Mouse (Mus musculus) T-helper 17 cell (primary cell): ENCODE measurements at regions not wholly inside any gene's neighbourhood (a gene's known extent, or its start where the extent isn't known, plus 50 kb on each side); places are given as distances from the start of the nearest gene placed in this dataset.
"Not testable (repeated sequence)": the region's sequence is repeated elsewhere in the genome, so short reads cannot be mapped to it uniquely, and the experiment has no call there.

Source experiments
- in situ Hi-C, 2 experiments: fragments of 300-600 bp; cut with MboI, MseI; formaldehyde crosslinking; loops; 1 replicate in 1 of 2; 2 replicates in 1 of 2; pipeline ENCODE4 v1.15.1; 2025; ENCODE audit warnings: high pct_unique_total_duplicates in 2 of 2

DNA sequence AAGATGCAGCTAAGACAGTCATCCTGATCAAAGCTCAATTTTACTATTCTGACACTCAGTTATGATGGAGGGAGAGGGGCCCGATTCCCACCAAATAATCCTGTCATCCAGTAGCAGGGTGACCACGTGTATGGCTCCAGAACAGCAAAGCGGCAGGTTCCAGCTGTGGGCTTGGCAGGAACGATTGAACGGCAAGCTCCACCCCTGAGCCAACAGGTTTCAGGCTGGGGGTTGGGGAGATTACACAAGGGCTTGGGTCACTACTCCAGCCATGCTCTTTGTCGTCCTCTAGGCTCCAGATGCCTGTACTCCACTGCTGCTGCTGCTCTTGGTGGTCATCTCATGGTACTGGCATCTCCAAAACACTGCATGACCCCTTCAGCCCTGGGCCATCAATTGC lies 119.3 kb upstream of the Tbl1xr1 start:
- in situ Hi-C loops: not testable (repeated sequence)

DNA sequence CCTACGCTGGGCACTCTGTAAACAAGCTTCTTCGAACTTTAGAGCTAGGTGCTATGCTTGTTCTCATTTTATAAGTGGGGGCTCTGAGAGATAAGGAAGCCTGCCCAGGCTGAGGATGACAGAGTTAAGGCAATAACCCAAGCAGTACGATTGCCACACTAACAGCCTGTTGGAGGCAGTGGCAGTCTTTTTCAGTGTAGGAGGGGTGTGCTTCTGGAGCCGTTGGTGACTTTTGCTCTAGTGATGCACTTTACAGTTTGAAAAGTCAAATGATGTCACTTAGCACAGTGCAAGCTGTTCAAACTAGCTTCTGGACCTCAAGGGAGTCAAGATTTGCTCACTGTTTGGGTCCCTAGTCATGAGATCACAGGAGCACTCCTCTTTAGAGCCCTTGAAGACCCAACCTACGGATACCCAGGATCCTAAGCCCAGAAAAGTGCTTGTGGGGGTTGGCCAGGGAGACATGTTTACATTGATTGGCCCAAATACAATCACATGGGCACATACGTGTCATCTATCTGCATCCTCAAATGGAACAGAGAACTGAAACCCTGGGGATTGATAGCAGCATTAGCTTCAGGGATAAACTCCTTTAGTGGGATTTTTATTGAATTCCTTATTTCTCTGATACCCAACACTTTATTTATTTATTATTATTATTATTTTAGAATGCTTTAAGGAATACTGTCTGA lies 117.7 kb upstream of the Tbl1xr1 start:
- in situ Hi-C loops: no loop called here

DNA sequence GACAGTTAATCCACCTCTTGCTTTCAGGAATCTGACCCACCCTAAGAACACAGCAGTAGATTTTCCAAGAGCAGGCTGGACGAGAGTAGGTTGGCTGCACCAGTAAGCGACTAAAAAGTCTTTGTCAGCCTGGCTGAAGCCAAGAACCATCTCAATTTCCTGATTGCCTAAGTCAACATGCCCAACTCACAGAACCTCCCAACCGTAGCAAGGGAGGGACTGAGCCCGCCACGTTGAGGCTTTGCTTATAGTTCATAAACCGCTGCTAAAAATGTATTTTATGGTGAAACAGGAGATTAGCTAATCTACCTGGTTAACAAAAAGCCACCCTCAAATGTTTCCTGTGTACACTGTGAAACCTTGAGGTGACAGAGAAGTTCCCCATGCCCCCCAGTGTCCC lies 115.4 kb upstream of the Tbl1xr1 start:
- in situ Hi-C loops: loop anchor here in 1 of 2 experiments (5.0 kb wide), 1 partner anchor 1924 kb away; the partner anchor contains the start of gene Hps3

DNA sequence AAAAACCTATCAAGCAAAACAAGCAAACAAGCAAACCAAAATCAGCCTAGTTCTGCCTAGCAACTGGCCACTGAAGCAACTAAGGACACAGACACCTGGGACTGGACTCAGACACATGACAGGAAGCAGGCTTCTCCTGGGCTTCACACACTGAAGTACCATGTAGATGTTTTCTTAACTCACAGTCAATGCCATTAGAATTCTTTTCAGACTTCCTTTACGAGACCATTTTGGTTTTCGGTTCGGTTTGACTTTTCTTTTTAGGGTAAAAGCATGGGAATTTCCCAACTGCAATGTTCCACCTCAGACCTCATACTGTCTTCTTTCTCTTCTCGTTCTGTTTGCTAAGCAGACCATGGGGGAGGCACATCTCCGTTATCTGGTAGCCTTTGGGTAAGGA lies 114.7 kb upstream of the Tbl1xr1 start:
- in situ Hi-C loops: loop anchor here in 1 of 2 experiments (5.0 kb wide), 1 partner anchor 1924 kb away; the partner anchor contains the start of gene Hps3

DNA sequence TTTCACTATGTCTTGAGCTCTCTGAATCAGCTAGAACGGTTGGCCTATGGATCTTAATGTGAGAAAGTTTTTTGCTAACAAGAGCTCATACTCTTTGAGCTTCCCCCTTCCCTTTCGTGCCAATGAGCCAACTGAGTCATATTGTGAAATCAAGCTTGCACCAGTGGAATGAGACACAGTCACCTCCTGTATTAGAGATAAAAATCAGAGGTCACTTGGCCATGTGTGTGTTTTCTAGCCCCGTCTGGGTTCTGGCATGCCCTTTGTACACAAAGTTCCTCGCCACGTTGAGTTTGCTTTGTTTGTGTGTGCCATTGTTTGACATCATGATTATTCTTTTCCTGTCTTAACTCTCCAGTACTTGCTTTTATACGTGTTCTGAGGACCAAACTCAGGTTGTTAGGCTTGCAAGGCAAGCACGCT lies 114.1 kb upstream of the Tbl1xr1 start:
- in situ Hi-C loops: loop anchor here in 1 of 2 experiments (5.0 kb wide), 1 partner anchor 1925 kb away; the partner anchor contains the start of gene Hps3

DNA sequence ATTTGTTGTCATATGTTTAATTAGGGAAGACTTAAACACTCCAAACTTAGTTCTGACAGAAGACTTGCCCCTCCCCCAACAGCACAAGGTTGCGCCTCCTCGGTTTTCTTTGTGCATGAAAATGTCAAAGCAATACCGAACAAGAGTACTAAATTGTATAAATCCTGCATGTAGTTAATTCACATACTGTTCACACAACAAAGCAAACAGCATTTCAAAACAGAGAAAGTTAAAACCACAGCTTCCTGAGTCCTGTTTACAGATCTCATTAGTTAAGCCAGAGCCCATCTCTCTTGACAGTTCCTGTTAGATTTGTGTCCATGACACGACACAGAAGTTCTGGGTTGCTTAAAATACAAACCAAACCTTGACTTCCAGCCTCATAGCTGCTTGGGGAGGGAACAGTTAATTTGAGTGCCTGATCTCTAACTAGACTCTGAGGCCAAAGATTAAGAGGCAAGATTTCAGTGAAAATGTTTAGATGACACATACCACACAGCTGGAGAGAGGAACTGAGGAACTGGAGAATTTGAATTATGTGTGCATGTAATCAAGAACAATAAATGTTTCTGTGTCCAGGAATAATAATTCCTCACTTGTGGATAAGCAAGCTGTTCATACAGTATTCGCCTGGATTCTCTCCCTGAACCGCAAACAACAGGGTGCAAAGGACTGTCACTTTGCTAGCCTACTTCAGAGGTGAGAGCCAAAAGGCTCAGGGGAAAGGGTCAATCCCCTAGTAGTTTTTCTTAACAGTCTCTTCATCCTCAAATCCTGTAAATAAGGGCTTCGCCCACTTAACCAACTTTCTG lies 113.3 kb upstream of the Tbl1xr1 start:
- in situ Hi-C loops: loop anchor here in 1 of 2 experiments (5.0 kb wide), 1 partner anchor 1926 kb away; the partner anchor contains the start of gene Hps3

DNA sequence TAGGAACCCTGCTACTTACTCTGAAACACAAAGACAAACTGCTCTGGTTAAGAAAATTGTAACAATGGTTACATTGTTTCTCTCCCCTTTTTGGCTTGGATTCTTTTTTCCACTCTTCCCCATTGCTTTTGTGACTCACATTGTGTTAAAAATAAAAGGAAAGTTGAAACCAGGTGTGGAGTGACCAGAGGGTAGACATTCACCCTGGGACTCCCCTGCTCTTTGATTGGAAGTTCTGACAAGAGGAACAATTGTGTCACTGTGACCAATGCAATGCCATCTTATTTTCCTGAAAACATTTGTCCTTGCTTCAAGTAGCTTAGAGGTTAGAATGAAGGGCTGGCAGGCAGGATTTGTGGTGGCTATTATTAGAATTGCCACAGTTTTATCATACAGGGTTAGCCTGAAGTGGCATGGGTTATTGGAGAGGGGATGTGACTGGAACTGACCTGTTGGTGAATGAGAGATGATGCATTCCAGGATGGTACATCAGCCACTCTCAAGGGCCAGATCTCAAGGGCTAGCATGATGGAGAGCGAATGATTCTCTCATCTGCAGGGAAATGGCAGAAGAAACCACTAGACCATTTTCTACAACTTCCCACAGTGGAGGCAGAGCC lies 112.6 kb upstream of the Tbl1xr1 start:
- in situ Hi-C loops: loop anchor here in 1 of 2 experiments (5.0 kb wide), 1 partner anchor 1927 kb away; the partner anchor contains the start of gene Hps3

DNA sequence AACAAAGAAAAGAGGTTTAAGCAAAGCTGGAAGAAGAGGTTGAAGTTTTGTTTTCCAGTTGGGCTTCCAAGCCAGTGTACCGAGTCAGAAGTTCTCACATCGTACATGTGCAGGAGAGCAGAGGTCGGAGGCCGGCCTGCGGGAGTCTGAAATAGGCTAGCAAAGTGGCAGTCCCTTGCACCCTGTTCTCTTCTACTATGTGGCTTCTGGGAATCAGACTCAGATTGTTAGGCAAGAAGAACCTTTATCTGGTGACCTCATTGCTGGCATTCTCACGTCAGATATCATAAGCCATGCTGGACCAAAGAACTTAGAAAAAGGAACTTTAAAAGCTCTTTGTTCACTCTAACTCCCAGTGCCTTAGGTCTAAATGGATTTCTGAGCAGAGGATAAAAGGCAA lies 112.0 kb upstream of the Tbl1xr1 start:
- in situ Hi-C loops: loop anchor here in 1 of 2 experiments (5.0 kb wide), 1 partner anchor 1927 kb away; the partner anchor contains the start of gene Hps3

DNA sequence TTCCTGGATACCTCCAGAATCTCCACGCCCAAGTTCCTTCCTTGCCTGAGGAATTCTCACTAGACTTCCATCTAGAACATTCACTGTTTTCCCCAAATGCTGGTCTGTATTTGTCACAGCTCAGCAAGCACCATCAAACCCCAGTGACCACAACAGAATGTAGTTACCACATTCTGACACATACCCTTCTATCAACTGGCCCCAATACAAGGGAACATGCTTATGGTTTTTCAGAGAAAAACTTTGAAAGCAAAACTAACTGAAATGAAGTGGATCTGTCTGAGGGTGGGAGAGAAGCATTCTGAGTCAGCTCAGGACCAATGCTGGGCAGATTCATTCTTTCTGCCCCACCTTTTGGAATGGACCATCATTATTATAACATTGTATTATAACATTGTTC lies 110.9 kb upstream of the Tbl1xr1 start:
- in situ Hi-C loops: no loop called here

DNA sequence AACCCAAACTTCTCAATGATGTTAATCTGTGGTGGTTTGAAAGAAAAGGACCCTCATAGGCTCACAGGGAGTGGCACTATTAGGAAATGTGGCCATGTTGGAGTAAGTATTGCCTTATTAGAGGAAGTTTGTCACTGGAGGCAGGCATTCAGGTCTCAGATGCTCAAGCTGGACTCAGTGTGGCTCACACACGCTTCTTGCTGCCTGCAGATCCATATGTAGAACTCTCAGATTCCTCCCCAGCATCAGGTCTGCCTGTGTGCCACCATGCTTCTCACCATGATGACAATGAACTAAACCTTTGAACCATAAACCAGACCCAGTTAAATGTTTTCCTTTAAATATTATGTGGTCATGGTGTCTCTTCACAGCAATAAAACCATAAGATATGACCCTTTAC lies 104.7 kb upstream of the Tbl1xr1 start:
- in situ Hi-C loops: no loop called here

DNA sequence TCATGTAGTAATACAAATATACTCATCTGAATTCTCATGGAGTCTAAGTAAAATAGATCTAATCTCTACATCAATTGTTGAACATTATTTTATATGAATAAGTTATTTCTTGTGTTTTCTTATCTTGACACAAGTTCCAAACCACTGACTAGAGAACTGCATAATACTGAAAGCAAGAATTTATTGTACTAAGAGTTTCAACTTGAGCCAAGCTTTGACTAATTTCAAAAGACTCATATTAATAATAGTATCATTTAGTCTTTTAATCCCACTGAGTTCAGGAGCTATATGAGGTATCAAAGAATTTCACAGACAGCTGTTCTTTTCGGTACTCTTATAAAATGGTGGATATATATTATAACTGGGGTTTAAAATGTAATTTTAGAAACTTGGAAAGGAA lies 103.3 kb upstream of the Tbl1xr1 start:
- in situ Hi-C loops: no loop called here

DNA sequence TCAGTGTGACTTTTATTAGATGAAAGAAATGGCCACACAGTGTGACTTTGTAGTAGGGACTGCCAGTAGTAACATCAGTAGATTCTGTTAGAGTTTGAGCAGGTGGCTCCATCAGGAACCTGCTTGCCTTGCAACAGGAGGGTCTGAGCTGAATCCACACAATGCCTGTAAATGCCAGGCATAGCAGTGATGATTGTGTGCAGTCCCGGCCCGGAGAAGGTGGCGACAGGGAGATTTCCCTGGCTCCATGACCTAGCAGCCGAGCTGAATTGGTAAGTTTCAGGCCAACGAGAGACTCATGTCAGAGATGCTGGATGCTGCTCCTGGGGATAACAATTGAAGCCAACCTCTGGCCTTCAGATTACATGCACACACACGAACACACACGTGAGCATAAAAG lies 102.8 kb upstream of the Tbl1xr1 start:
- in situ Hi-C loops: no loop called here

DNA sequence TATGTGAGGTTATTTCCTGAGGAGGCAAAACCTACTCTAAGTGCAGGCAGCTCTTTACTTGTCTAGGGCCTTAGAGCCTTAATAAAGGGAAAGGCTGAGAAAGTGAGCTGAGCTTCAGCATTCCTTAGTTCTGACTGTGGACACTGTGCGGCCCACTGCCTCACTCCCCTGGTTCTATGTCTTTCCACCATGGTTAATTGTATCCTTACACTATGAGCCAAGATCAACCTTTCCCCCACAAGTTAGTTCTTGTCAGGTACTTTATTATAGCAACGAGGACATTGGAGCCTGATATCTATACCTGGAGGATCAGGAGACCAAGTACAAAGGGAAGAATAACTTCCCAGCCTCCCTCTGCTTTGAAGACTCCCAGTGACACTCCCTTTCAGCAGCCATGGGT lies 101.7 kb upstream of the Tbl1xr1 start:
- in situ Hi-C loops: no loop called here

DNA sequence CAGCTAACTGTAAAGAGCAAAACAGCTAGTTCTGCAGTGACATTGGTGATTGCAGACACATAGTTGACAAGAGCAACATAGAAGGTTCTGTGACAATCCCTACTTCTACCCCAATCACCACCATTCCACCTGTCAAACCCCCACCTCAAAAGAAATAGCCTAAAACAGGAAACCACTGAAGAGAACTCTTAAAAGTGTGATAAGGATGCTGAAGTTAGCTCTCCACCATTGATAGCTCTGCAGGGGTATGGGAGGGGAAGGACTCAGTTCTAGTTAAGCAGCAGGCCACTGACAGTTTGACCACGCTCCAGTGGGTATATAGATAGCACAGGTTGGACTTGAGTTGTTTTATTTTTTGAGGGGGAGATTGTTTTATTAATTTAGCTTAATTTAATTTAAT lies 98.7 kb upstream of the Tbl1xr1 start:
- in situ Hi-C loops: no loop called here

DNA sequence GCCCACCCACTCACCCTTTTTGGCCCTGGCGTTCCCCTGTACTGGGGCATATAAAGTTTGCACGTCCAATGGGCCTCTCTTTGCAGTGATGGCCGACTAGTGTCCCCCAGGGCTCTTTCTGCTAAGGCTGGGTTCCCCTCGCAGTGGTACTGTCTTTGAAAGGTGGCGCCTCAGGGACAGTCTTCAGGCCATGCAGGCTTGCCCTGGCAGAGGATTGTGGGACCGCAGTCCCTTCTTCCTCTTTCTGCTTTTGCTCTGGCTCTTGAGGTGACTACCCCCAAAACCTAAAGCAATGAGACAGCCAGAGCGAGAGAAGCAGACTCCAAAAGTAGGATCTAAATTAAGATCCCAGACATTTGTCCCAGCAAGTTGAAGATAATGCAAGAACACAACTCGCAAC lies 93.5 kb upstream of the Tbl1xr1 start:
- in situ Hi-C loops: no loop called here

DNA sequence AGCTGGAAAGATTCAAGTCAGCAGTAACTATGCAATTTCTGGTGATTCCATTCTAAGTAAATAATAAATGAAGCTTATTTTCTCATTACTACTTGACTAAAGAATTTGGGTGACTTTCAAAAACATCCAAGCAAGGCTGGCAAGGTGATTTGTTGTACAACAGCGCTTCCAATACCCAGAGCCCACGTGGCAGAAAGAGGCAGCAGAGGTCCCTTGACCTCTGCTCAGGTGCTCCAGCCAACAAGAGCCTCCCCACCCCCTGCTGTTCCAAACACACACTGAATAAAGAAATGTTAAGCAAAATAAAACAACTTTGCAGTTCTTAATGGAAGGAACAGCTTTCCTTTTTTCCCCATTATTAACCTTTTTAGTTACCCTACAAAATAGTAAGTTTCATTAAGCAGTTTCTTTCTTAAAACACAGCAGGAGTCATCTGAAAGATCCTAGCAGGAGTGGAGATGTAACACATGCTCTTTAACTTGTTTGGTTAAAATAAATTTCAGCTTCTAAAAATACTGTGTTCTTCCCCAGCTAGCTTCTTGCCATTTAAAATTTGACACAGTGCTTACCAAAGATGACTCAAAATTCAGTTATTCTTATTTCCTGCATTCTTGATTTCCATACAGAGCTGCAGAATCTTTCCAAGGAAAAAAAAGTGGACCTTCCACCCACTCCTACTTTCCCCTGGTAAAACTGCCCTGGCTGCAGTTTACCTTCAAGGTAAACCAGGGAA lies 92.3 kb upstream of the Tbl1xr1 start:
- in situ Hi-C loops: no loop called here

DNA sequence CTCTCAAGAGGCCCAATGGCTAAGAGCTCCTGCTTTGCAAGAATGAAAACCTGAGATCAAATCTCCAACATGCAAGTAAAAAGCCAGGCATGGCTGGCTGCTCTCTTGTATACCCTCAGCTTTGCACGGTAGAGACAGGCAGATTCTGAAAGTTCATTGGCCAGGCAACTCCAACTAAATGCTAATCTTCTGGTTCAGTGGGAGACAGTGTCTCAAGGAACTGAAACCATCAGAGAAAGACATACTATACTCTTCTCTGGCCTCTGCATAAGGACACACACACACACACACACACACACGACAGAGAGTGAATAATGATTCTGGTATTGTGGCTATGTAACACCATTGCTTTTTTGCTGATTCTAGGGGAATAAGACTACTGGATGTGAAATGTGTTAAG lies 91.6 kb upstream of the Tbl1xr1 start:
- in situ Hi-C loops: loop anchor here (5.0 kb wide), 2 partner anchors 48 to 93 kb away; no protein-coding TSS in a partner anchor

DNA sequence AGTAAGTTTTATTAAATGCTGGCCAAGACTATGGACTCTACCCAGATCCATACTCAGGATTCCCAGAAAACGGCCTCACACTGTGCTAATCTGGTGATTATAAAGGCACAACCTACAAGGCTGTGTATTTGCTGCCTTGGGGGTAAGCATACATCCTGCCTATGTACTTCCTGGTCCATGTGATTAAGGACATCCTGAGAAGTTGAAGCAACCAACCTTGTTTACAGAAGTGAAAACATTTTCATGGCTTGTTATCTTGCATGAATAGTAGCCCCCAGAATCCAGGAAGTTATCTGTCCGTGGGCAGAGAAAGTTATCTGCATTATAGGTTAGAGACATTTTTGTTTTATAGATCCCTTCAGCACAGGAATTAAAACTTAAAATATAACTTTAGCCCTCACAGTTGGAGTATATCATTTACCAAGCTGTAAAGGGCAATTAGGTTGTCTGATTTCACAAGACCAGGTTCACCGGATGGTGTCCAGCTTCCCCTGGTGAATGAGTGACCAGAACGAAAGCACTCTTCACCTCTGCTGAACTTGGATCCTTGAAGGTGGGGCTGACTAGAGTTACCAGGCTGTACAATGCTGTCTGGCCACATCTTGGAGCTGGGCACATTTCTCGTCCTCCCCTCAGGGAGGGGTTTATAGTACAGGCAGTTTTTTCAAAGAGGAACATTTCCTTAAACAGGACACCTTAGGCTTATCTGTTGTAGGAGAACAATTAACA lies 90.1 kb upstream of the Tbl1xr1 start:
- in situ Hi-C loops: loop anchor here (5.0 kb wide), 2 partner anchors 49 to 94 kb away; no protein-coding TSS in a partner anchor

DNA sequence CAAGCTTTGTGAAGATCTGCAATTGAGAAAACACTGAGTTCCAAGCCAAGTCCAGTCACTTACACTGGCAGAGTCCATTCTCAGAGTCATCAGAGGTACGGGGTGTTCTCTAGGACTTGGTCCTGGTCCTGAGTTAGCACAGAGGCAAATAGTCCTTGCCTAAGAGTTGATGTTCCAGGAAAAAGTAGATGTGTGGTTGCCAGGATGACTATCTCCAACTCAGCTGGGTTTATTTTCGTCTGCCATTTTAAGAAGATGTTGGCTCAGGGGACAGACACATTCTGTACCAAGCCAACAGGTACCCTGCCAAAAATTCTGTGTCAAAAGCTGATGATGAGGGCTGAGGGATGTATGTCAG lies 89.6 kb upstream of the Tbl1xr1 start:
- in situ Hi-C loops: loop anchor here (5.0 kb wide), 2 partner anchors 50 to 95 kb away; no protein-coding TSS in a partner anchor

DNA sequence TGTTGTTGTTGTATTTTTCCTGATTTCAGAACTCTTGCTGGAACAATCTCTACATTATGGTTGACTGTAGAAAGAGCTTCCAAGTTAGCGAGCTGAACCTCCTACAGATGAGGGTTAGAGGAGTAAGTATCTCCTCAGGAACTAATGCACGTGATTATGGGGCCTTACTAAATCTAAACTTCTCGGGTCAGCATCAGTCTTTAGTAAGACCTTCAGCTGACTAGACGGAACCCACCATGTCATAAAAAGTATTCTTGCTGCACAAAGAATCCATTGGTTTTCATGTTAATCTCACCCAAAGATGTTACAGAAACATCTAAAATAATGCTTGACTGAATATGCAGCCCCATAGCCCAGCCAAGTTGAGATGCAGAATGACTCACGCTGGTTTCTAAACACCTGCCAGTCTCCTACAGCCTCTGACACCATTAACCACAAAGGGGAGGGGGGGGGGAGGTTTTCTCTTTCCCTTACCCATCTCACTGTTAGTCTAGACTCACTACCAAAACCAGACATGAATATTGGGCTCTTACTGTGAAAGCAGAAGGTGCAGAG lies 88.9 kb upstream of the Tbl1xr1 start:
- in situ Hi-C loops: loop anchor here (5.0 kb wide), 2 partner anchors 50 to 95 kb away; no protein-coding TSS in a partner anchor
